Mouse (Mus musculus): ENCODE data around the gene Asgr2. TPM values are rescaled to one million over a fixed set of nuclear protein-coding genes. Genes with fewer than 3 reads are reported as not detected.

The Asgr2 gene
- polyA plus RNA-seq, 1 experiment from 2014 or later: 0.19 TPM

GRCm38 (mm10) chr11:70079175-70079574 is 13.3 kb upstream of the Asgr2 start:
- Histone ChIP-seq H3K4me1 (replicated peaks; ENCODE audit: control insufficient read depth, insufficient read depth) (no peaks in the 10 kb centered on the region; the same call in 1 of the 2 replicates), H3K36me3 (ENCODE audit: control insufficient read depth, insufficient read depth, low read length) (no peaks in the 10 kb centered on the region), H3K9me3 (ENCODE audit: control insufficient read depth, low read length) (no peaks in the 10 kb centered on the region), H3K9ac (ENCODE audit: low read length) (no peak overlapping the region), H3K4me2 (replicated peaks; ENCODE audit: low read depth) (no peak overlapping the region), H3K4me3 (ENCODE audit: low read depth, low read length) (no peak overlapping the region), H3K27ac (replicated peaks) (no peak overlapping the region), H3K27me3 (ENCODE audit: control insufficient read depth, insufficient read depth, low read length) (no peaks in the 10 kb centered on the region; the same call in 1 of the 2 replicates)
- WGBS: 50% methylated on average over 6 of the region's 6 CpGs
- ATAC-seq (ENCODE audit: low FRiP score, low TSS enrichment): peak; percentile 63; the same call in 1 of the 2 replicates
- no peak for DNase-seq (ENCODE audit: low spot score)
- TF ChIP-seq CTCF (IDR thresholded peaks at IDR 0.05; ENCODE audit: low read depth) (no peak), EP300 (optimal IDR thresholded peaks at IDR 0.05) (no peak)

- ATAC-seq (ENCODE audit: low FRiP score, low TSS enrichment) (no peak), DNase-seq (ENCODE audit: low spot score) (no peak)
- H3K36me3 ChIP-seq (ENCODE audit: control insufficient read depth, insufficient read depth, low read length): no peaks in the 10 kb centered on the region
- no peaks in the 10 kb centered on the region; the same call in 1 of the 2 replicates for H3K27me3 ChIP-seq (ENCODE audit: control insufficient read depth, insufficient read depth, low read length)
- no peaks in the 10 kb centered on the region for H3K9me3 ChIP-seq (ENCODE audit: control insufficient read depth, low read length)
- WGBS: 71% methylated on average over 7 of the region's 7 CpGs
- H3K4me3 ChIP-seq (ENCODE audit: low read depth, low read length): no peak overlapping the region
- TF ChIP-seq EP300 (optimal IDR thresholded peaks at IDR 0.05) (no peak), CTCF (IDR thresholded peaks at IDR 0.05; ENCODE audit: low read depth) (no peak)
- H3K4me2 ChIP-seq (replicated peaks; ENCODE audit: low read depth): no peak overlapping the region
- H3K9ac ChIP-seq (ENCODE audit: low read length): no peak overlapping the region
- H3K27ac ChIP-seq (replicated peaks): no peak overlapping the region
- H3K4me1 ChIP-seq (replicated peaks; ENCODE audit: control insufficient read depth, insufficient read depth): no peaks in the 10 kb centered on the region; the same call in 1 of the 2 replicates
Observed at GRCm38 (mm10) chr11:70079928-70080327, 12.5 kb upstream of the Asgr2 start.

GRCm38 (mm10) chr11:70080803-70081590 is 11.4 kb upstream of the Asgr2 start:
- no peak for ATAC-seq (ENCODE audit: low FRiP score, low TSS enrichment)
- no peak overlapping the region for H3K9ac ChIP-seq (ENCODE audit: low read length)
- H3K9me3 ChIP-seq (ENCODE audit: control insufficient read depth, low read length): no peaks in the 10 kb centered on the region
- H3K4me2 ChIP-seq (replicated peaks; ENCODE audit: low read depth): no peak overlapping the region
- no peak overlapping the region for H3K4me3 ChIP-seq (ENCODE audit: low read depth, low read length)
- H3K36me3 ChIP-seq (ENCODE audit: control insufficient read depth, insufficient read depth, low read length): no peaks in the 10 kb centered on the region
- H3K27ac ChIP-seq (replicated peaks): no peak overlapping the region
- no peak for DNase-seq (ENCODE audit: low spot score)
- H3K27me3 ChIP-seq (ENCODE audit: control insufficient read depth, insufficient read depth, low read length): no peaks in the 10 kb centered on the region; the same call in 1 of the 2 replicates
- 86% methylated on average over 15 of the region's 15 CpGs for WGBS
- TF ChIP-seq CTCF (IDR thresholded peaks at IDR 0.05; ENCODE audit: low read depth) (no peak), EP300 (optimal IDR thresholded peaks at IDR 0.05) (no peak)
- H3K4me1 ChIP-seq (replicated peaks; ENCODE audit: control insufficient read depth, insufficient read depth): no peaks in the 10 kb centered on the region

GRCm38 (mm10) chr11:70084563-70084962 is 7.9 kb upstream of the Asgr2 start:
- H3K9me3 ChIP-seq (ENCODE audit: control insufficient read depth, low read length): no peaks in the 10 kb centered on the region
- H3K27me3 ChIP-seq (ENCODE audit: control insufficient read depth, insufficient read depth, low read length): no peaks in the 10 kb centered on the region; the same call in 1 of the 2 replicates
- H3K4me1 ChIP-seq (replicated peaks; ENCODE audit: control insufficient read depth, insufficient read depth): no peaks in the 10 kb centered on the region
- TF ChIP-seq CTCF (IDR thresholded peaks at IDR 0.05; ENCODE audit: low read depth): no peak
- no peak for TF ChIP-seq EP300 (optimal IDR thresholded peaks at IDR 0.05)
- DNase-seq (ENCODE audit: low spot score) (no peak), ATAC-seq (ENCODE audit: low FRiP score, low TSS enrichment) (no peak; the same call in 1 of the 2 replicates)
- H3K4me2 ChIP-seq (replicated peaks; ENCODE audit: low read depth): no peak overlapping the region
- H3K4me3 ChIP-seq (ENCODE audit: low read depth, low read length): no peak overlapping the region
- no peak overlapping the region for H3K9ac ChIP-seq (ENCODE audit: low read length)
- H3K36me3 ChIP-seq (ENCODE audit: control insufficient read depth, insufficient read depth, low read length): no peaks in the 10 kb centered on the region
- H3K27ac ChIP-seq (replicated peaks): no peak overlapping the region
- WGBS: 78% methylated on average over 8 of the region's 8 CpGs

GRCm38 (mm10) chr11:70097396-70097795 is 5.0 kb downstream of the Asgr2 start:
- no peak for TF ChIP-seq EP300 (optimal IDR thresholded peaks at IDR 0.05)
- no peak for TF ChIP-seq CTCF (IDR thresholded peaks at IDR 0.05; ENCODE audit: low read depth)
- 48% methylated on average over 11 of the region's 11 CpGs for WGBS
- Histone ChIP-seq H3K4me1 (replicated peaks; ENCODE audit: control insufficient read depth, insufficient read depth) (no peaks in the 10 kb centered on the region), H3K4me2 (replicated peaks; ENCODE audit: low read depth) (no peak overlapping the region), H3K9me3 (ENCODE audit: control insufficient read depth, low read length) (no peaks in the 10 kb centered on the region), H3K9ac (ENCODE audit: low read length) (no peak overlapping the region), H3K36me3 (ENCODE audit: control insufficient read depth, insufficient read depth, low read length) (no peaks in the 10 kb centered on the region), H3K27me3 (ENCODE audit: control insufficient read depth, insufficient read depth, low read length) (no peaks in the 10 kb centered on the region), H3K27ac (replicated peaks) (no peak overlapping the region), H3K4me3 (ENCODE audit: low read depth, low read length) (no peak overlapping the region)
- ATAC-seq (ENCODE audit: low FRiP score, low TSS enrichment) (no peak), DNase-seq (ENCODE audit: low spot score) (no peak)

GRCm38 (mm10) chr11:70099102-70099501 is 6.7 kb downstream of the Asgr2 start:
- Histone ChIP-seq H3K9ac (ENCODE audit: low read length) (no peak overlapping the region), H3K27ac (replicated peaks) (no peak overlapping the region), H3K9me3 (ENCODE audit: control insufficient read depth, low read length) (no peaks in the 10 kb centered on the region), H3K4me3 (ENCODE audit: low read depth, low read length) (no peak overlapping the region), H3K36me3 (ENCODE audit: control insufficient read depth, insufficient read depth, low read length) (no peaks in the 10 kb centered on the region), H3K27me3 (ENCODE audit: control insufficient read depth, insufficient read depth, low read length) (no peaks in the 10 kb centered on the region), H3K4me1 (replicated peaks; ENCODE audit: control insufficient read depth, insufficient read depth) (no peaks in the 10 kb centered on the region), H3K4me2 (replicated peaks; ENCODE audit: low read depth) (no peak overlapping the region)
- WGBS: 97% methylated on average over 2 of the region's 2 CpGs
- ATAC-seq (ENCODE audit: low FRiP score, low TSS enrichment): no peak
- DNase-seq (ENCODE audit: low spot score): no peak
- TF ChIP-seq CTCF (IDR thresholded peaks at IDR 0.05; ENCODE audit: low read depth) (no peak), EP300 (optimal IDR thresholded peaks at IDR 0.05) (no peak)

Measured in stomach, postnatal 0 days (tissue).